Mouse (Mus musculus) left cerebral cortex, adult 8-10 months (tissue): Measurements from ENCODE around the gene Ccdc169. TPM values are rescaled to one million over a fixed set of nuclear protein-coding genes. Genes with fewer than 3 reads are reported as not detected.

Experiments used
- DNase-seq, 2 experiments: peaks; one replicate each; pipeline ENCODE4 v3.0.0; 2022; ENCODE audit warnings: low spot score in 2 of 2
- total RNA-seq, 4 experiments: library from RNA; stranded (reverse); gene quantifications; 2 replicates each; pipeline ENCODE4 v1.2.4; 2022

The Ccdc169 gene
- total RNA-seq, 4 experiments from 2014 or later: 0.33 to 0.84 (median 0.57) TPM; not detected in 1

- no peak for DNase-seq
Measured at GRCm38 (mm10) chr3:55119275-55119898, 17.8 kb upstream of the Ccdc169 start.

- DNase-seq: no peak
Measured at GRCm38 (mm10) chr3:55122336-55122870, 14.7 kb upstream of the Ccdc169 start.

- no peak for DNase-seq
Measured at GRCm38 (mm10) chr3:55123064-55123463, 14.1 kb upstream of the Ccdc169 start.

- no peak for DNase-seq
Measured at GRCm38 (mm10) chr3:55129181-55129692, 7.9 kb upstream of the Ccdc169 start.

GRCm38 (mm10) chr3:55131576-55132233 is 5.4 kb upstream of the Ccdc169 start:
- no peak for DNase-seq

- no peak for DNase-seq
Measured at GRCm38 (mm10) chr3:55139837-55140236, 2.7 kb downstream of the Ccdc169 start.

- no peak for DNase-seq
Measured at GRCm38 (mm10) chr3:55141401-55141800, 4.3 kb downstream of the Ccdc169 start.

GRCm38 (mm10) chr3:55144916-55145315 is 7.8 kb downstream of the Ccdc169 start:
- DNase-seq: no peak

- no peak for DNase-seq
Measured at GRCm38 (mm10) chr3:55146441-55146840, 9.3 kb downstream of the Ccdc169 start.

- no peak for DNase-seq
Measured at GRCm38 (mm10) chr3:55147156-55147555, 10.0 kb downstream of the Ccdc169 start.

- DNase-seq: no peak
Measured at GRCm38 (mm10) chr3:55148091-55148490, 11.0 kb downstream of the Ccdc169 start.

GRCm38 (mm10) chr3:55151656-55152433 is 14.7 kb downstream of the Ccdc169 start:
- DNase-seq: peak in 1 of 2 experiments; percentile 49

GRCm38 (mm10) chr3:55152673-55153334 is 15.7 kb downstream of the Ccdc169 start:
- no peak for DNase-seq

- peak in 1 of 2 experiments; percentile 66 for DNase-seq
Measured at GRCm38 (mm10) chr3:55154163-55154562, 17.0 kb downstream of the Ccdc169 start.

GRCm38 (mm10) chr3:55157413-55157812 is 20.3 kb downstream of the Ccdc169 start:
- no peak for DNase-seq

GRCm38 (mm10) chr3:55161144-55161543 is 24.0 kb downstream of the Ccdc169 start:
- DNase-seq: no peak

GRCm38 (mm10) chr3:55163510-55163909 is 26.4 kb downstream of the Ccdc169 start:
- DNase-seq: no peak

- DNase-seq: no peak
Measured at GRCm38 (mm10) chr3:55172478-55172877, 35.3 kb downstream of the Ccdc169 start.

- no peak for DNase-seq
Measured at GRCm38 (mm10) chr3:55177271-55177670, 40.1 kb downstream of the Ccdc169 start.

- DNase-seq: no peak
Measured at GRCm38 (mm10) chr3:55181766-55182165, 44.6 kb downstream of the Ccdc169 start, which contains the start of gene Sohlh2. Gene Sohlh2 (plus strand): TSS chr3:55182028.

- DNase-seq: no peak
Measured at GRCm38 (mm10) chr3:55191668-55192067, 54.5 kb downstream of the Ccdc169 start.
